Mouse (Mus musculus): ENCODE measurements at regions not wholly inside any gene's neighbourhood (a gene's known extent, or its start where the extent isn't known, plus 50 kb on each side); places are given as distances from the start of the nearest gene placed in this dataset.

DNA sequence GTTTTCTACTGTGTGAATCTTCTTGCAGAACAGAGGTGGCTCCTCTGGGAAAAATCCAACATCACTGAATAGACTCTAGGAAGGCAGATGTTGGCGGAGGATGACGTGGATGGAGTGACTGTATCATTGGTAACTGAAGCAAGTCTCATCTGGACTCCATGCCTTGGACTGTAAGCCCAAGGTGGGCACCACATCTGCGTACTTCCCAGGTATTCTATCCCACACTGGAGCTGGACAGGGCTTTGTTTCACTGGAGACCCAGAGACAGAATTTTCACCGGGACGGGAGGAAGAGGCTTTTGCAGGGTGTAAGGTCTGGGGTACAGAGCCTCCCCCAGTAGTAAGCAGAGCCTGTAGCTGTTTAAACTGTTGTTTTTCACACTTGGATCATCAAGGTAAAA is 52.1 kb upstream of the Hmga2 start:
- TF ChIP-seq HCFC1 (IDR thresholded peaks at IDR 0.05; ENCODE audit: borderline replicate concordance, insufficient read depth, low read length) = no peak
- no peak for TF ChIP-seq ZC3H11A (IDR thresholded peaks at IDR 0.05; ENCODE audit: borderline replicate concordance, low read depth, low read length)
- no peak for TF ChIP-seq CHD2 (IDR thresholded peaks at IDR 0.05; ENCODE audit: low read depth, low read length)
- TF ChIP-seq ZNF384 (IDR thresholded peaks at IDR 0.05; ENCODE audit: low read depth, low read length) = no peak

Measured in ES-E14 (cell line).